Mouse (Mus musculus) forebrain, embryonic 11.5 days (tissue): ENCODE measurements around the gene Nxpe3. TPM values are rescaled to one million over a fixed set of nuclear protein-coding genes. Genes with fewer than 3 reads are reported as not detected.
A peak's percentile ranks its signal among the peaks of the same experiment; 100 is the strongest.

ENCODE experiments used
- ATAC-seq: fragments of 200-750 bp; cut with Nextera tagmentation; replicated peaks from 2 replicates; pipeline ENCODE4 v1.8.0; 2017; ENCODE audit warnings: moderate TSS enrichment; ENCODE audit not compliant: low FRiP score
- DNase-seq: peaks from one replicate; pipeline ENCODE4 v3.0.0-alpha.2; 2017; ENCODE audit warnings: low spot score
- H3K27ac ChIP-seq: fragments of 300-500 bp; sonication (generic); 2 replicates; pipeline ENCODE4 v1.5.1; 2014; ENCODE audit warnings: low read depth, low read length
- H3K27me3 ChIP-seq: fragments of 300-500 bp; sonication (generic); 2 replicates; pipeline ENCODE4 v1.6.1; 2014; ENCODE audit warnings: mild to moderate bottlenecking, low read length, mixed read lengths; ENCODE audit not compliant: control insufficient read depth, insufficient read depth
- H3K36me3 ChIP-seq: fragments of 300-500 bp; sonication (generic); 2 replicates; pipeline ENCODE4 v1.6.1; 2014; ENCODE audit warnings: mild to moderate bottlenecking, low read length, moderate library complexity, mixed read lengths; ENCODE audit not compliant: control insufficient read depth, insufficient read depth
- H3K4me1 ChIP-seq: fragments of 300-500 bp; sonication (generic); replicated peaks from 2 replicates; pipeline ENCODE4 v1.6.1; 2014; ENCODE audit warnings: low read length, mixed read lengths; ENCODE audit not compliant: control insufficient read depth, insufficient read depth
- H3K4me2 ChIP-seq: fragments of 300-500 bp; sonication (generic); 2 replicates; pipeline ENCODE4 v1.6.1; 2014; ENCODE audit warnings: low read depth, mild to moderate bottlenecking, low read length, moderate library complexity, mixed read lengths; ENCODE audit not compliant: severe bottlenecking
- H3K4me3 ChIP-seq: fragments of 300-500 bp; sonication (generic); 2 replicates; pipeline ENCODE4 v1.5.1; 2014; ENCODE audit warnings: low read depth, low read length
- H3K9ac ChIP-seq: fragments of 300-500 bp; sonication (generic); 2 replicates; pipeline ENCODE4 v1.6.1; 2014; ENCODE audit warnings: low read length
- H3K9me3 ChIP-seq: fragments of 300-500 bp; sonication (generic); 2 replicates; pipeline ENCODE4 v1.6.1; 2016; ENCODE audit warnings: low read length, mixed read lengths; ENCODE audit not compliant: control insufficient read depth
- WGBS: fragments of 180-500 bp; shearing (Covaris S2); extraction: QIAGEN DNeasy Blood & Tissue Kit; methylation state at CpG from one replicate; pipeline ENCODE4 v1.1.7; 2014; 5-methylcytosine and 5-hydroxymethylcytosine counted together
- polyA plus RNA-seq: library from polyadenylated mRNA; unstranded; fragments of >200 nt; fragmentation: Nextera tagmentation; extraction: Ambion mirVana; gene quantifications from 2 replicates; pipeline ENCODE4 v1.2.1, GENCODE M21; 2014

The Nxpe3 gene
- polyA plus RNA-seq = 1.00 and 1.2 TPM in 2 replicates

DNA sequence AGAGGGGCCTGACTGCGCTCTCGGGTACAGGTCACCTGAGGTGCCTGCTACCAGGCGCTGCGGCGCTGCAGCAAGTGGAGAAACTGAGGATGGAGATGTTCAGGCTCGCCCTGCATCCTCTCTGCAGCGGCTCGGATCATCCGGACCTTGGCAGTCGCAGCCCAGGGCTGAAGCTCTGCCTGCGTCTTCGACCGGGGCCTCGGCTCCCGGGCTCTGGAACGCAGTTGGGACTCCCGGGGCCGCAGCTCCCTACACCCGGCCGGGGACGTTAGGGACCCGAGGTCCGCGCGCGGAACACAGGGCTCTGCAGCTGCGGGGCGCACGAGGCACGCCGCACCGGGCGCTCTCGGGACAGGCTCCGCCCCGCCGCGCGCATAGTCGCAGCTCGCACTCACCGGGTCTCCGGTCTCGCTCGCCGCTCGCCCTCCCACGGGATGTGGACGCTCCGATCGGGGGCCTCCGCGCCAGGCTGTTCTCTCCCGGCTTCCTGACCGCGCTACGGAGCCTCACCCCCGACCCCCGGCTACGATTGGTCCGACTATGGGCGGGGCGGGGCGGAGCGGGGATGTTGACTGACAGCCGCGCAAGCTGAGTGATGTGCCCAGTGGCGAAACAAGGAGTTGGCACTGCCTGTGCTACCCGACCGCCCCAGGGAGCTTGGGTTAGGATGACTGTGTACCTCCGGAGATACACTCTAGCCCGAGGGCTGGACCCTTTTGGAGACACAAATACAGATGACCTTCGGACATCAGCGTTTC lies at the start of gene Nxpe3:
TSS of gene Nxpe3 (minus strand) at position 393 of the 758 bp plus-strand sequence.
- H3K9me3 ChIP-seq = no peaks in the 10 kb centered on the region
- peak within 1 kb of the TSS; percentile 83 for H3K9ac ChIP-seq
- H3K27me3 ChIP-seq = no peaks in the 10 kb centered on the region
- peak; percentile 97 for ATAC-seq
- H3K4me3 ChIP-seq = peak within 1 kb of the TSS; percentile 68
- H3K4me1 ChIP-seq = 0 out of 2 replicates have a peak, but pooled peaks cover 2% of the 10 kb centered on the region
- peak within 1 kb of the TSS; percentile 49 for H3K4me2 ChIP-seq
- H3K27ac ChIP-seq = peak within 1 kb of the TSS; percentile 63
- DNase-seq = peak; percentile 94
- under 1% methylated on average over 69 of the region's 74 CpGs for WGBS
- no peaks in the 10 kb centered on the region; the same call in 1 of the 2 replicates for H3K36me3 ChIP-seq

DNA sequence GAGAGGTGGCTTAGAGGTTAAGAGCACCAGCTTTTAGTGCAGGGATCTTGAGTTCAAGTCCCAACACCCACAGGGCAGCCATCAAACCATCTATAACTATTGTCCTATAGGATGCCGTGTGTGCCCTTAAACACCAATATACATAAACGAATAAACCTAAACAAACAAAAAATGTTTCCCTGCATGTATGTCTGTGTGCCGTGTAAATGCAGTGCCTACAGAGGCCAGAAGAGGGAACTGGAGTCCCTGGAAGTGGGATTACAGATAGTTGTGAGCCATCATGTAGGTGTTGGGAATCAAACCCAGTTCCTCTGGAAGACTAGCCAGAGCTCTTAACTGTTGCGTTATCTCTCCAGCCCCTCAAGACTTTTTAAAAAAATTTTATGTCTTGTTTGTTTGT lies 45.7 kb upstream of the Nxpe3 start:
- Histone ChIP-seq H3K9me3 (no peaks in the 10 kb centered on the region), H3K9ac (no peak overlapping the region), H3K4me1 (no peaks in the 10 kb centered on the region), H3K4me2 (no peak overlapping the region), H3K27ac (no peak overlapping the region), H3K36me3 (no peaks in the 10 kb centered on the region), H3K27me3 (no peaks in the 10 kb centered on the region), H3K4me3 (no peak overlapping the region)
- 94% methylated on average over 4 of the region's 4 CpGs for WGBS
- no peak for DNase-seq
- ATAC-seq = no peak

DNA sequence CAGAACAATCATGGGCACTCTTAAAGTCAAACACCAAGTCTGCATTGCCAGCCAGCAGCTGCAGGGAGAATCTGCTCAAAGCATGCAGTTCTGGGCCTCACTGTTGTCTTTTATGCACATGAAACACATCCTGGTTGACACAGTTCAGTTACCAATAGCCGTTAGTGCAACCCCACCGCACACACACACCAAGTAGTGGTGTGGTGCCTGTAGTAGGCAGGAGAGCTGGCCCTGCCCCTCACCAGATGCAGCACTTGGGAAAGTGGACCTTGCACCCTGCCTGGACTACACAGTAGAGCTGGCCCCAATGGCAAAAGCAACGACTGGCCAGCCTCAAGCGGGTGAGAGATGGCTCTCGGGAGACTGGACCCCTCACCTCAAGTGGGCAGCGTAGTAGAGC lies 44.6 kb upstream of the Nxpe3 start:
- H3K27ac ChIP-seq = no peak overlapping the region
- no peak overlapping the region for H3K4me2 ChIP-seq
- no peaks in the 10 kb centered on the region for H3K4me1 ChIP-seq
- H3K27me3 ChIP-seq = no peaks in the 10 kb centered on the region
- no peak for ATAC-seq
- DNase-seq = no peak
- no peak overlapping the region for H3K9ac ChIP-seq
- no peaks in the 10 kb centered on the region for H3K36me3 ChIP-seq
- no peaks in the 10 kb centered on the region for H3K9me3 ChIP-seq
- WGBS = 87% methylated on average over 6 of the region's 6 CpGs
- no peak overlapping the region for H3K4me3 ChIP-seq

DNA sequence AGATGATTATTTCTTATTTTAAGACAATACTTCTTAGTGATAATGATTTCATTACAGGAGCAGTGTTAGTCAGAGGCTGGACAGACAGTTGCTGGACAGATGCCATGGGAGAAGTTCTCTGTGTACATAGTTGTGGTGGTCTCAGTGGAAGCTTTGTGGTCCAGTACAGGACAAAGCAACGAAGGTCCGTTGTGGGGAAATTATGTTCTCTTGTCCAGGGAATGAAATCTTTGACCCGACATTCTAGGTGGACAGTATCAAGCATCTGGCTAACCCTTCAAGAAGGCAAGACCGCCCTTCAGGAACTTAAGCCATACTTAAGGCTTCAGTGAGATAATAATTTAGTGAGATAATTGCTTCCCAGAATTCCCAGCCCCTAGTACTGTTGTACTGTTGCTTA lies 43.7 kb upstream of the Nxpe3 start:
- WGBS = 86% methylated on average over 4 of the region's 4 CpGs
- ATAC-seq = no peak
- Histone ChIP-seq H3K9me3 (no peaks in the 10 kb centered on the region), H3K36me3 (no peaks in the 10 kb centered on the region), H3K27ac (no peak overlapping the region), H3K9ac (no peak overlapping the region), H3K4me1 (no peaks in the 10 kb centered on the region), H3K4me3 (no peak overlapping the region), H3K27me3 (no peaks in the 10 kb centered on the region), H3K4me2 (no peak overlapping the region)
- DNase-seq = no peak

DNA sequence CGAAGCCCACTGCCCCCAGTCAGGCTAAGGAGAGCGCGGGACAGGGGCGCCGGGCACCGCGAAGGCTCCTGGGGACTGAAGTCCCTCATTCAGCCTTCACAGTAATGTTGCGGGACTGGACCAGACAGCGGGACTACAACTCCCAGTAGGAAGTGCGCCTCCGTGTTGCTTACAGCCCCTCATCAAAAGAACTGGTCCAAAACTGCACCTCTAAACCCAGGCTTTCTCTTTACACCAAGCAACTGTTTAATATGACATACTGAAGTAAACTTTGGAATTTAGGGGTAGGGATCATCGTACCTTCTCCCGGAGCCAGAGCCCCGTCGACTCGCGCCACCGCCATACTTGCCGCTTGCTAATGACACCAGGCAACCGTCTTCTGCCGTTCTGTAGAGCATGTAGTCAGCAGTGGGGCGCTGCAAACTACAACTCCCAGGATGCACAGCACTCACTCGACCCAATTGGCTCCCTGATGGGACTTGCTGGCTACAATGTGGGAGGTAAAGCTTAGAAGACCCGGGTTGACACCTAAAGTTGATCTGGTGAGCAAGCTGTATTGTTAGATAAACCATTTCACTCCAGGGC lies 39.5 kb upstream of the Nxpe3 start, which contains the start of gene Cep97:
TSS of gene Cep97 (minus strand) at position 403 of the 585 bp plus-strand sequence.
- H3K36me3 ChIP-seq = no peaks in the 10 kb centered on the region
- peak within 1 kb of the TSS; percentile 80 for H3K9ac ChIP-seq
- no peaks in the 10 kb centered on the region for H3K27me3 ChIP-seq
- peak within 1 kb of the TSS; percentile 39; the same call in 1 of the 2 replicates for H3K27ac ChIP-seq
- WGBS = under 1% methylated on average over 24 of the region's 24 CpGs
- peak within 1 kb of the TSS; percentile 65 for H3K4me2 ChIP-seq
- no peaks in the 10 kb centered on the region for H3K9me3 ChIP-seq
- DNase-seq = peak; percentile 92
- no peaks in the 10 kb centered on the region for H3K4me1 ChIP-seq
- peak within 1 kb of the TSS; percentile 75 for H3K4me3 ChIP-seq
- ATAC-seq = peak; percentile 99

DNA sequence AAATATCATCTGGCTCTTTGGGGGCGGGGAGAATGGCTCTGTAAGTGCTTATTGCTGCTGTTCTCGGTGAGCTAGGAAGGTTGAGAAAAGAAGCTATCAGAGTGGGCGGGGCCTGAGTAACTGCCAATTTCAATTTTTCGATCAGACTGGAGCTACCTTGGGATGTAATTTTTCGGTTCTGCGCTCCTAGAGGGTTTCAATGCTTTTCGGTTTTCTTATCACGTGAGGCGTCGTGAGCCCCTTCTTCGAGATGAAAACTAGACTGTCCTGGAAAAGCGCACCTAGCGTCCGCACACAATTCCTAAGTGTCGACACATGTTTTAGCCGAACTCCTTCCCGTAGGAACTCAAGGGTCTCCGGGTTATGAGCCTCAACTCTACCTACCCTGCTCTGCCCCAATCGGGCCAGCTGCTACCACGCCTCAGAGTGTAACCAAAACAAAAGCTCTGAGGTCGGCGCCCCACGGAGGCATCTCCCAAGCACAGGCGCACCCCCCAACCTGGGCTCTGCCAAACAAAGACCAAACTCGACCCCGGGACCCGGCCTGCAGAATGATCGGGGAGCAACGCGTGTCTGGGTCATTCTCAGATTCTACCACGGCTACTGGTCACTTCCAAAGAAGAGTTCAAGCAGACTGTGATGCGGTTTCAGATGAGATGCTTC lies 38.7 kb upstream of the Nxpe3 start:
- peak; percentile 58 for ATAC-seq

DNA sequence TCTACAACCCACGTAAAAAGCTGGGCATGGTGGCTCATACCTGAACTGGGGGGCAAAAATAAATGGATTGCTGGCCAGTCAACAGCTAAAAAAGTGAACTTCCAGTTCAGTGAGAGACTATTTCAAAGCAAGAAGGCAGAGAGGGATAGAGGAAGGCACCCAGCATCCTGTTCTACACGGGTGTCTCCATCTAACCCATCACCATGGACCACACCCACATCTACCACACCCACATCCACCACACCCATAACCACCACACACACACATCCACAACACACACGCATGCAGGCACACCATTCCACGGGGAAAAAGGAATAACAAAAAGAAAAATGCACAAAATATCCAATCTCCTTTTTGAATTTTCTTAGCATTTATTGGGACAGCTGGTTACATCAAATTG lies 28.9 kb upstream of the Nxpe3 start:
- no peak for DNase-seq
- Histone ChIP-seq H3K9ac (no peak overlapping the region), H3K4me1 (no peaks in the 10 kb centered on the region), H3K27ac (no peak overlapping the region), H3K9me3 (no peaks in the 10 kb centered on the region), H3K27me3 (no peaks in the 10 kb centered on the region), H3K4me2 (no peak overlapping the region), H3K36me3 (peaks cover 2% of the 10 kb centered on the region; the same call in 1 of the 2 replicates), H3K4me3 (no peak overlapping the region)
- ATAC-seq = no peak
- WGBS = 92% methylated on average over 4 of the region's 4 CpGs

More for the DNA sequence above, 38.7 kb upstream of the Nxpe3 start:
- under 1% methylated on average over 32 of the region's 32 CpGs for WGBS
- Histone ChIP-seq H3K4me1 (no peaks in the 10 kb centered on the region), H3K9ac (peak overlapping the region; percentile 80), H3K27ac (peak overlapping the region; percentile 39; the same call in 1 of the 2 replicates), H3K4me3 (peak overlapping the region; percentile 75), H3K9me3 (no peaks in the 10 kb centered on the region), H3K4me2 (peak overlapping the region; percentile 65), H3K36me3 (peaks cover 2% of the 10 kb centered on the region; the same call in 1 of the 2 replicates), H3K27me3 (no peaks in the 10 kb centered on the region)
- DNase-seq = peak; percentile 76

DNA sequence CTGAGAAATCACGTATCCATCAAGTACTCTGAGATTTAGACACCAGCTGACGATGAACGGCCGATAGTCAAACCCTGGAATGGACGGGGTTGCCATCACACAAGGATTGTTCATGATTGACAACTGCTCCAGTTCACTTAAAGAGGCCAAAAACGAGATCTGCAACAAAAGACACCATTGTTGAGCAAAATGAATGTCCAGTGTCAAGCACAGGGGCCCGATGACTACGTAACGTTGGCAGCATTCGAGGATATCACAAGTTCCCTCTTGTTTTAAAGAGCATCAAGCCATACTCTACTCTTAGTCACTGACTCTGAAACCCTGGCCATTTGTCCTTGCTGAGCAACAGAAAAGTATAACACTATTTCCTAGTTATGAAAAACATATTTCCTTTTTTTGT lies 27.0 kb upstream of the Nxpe3 start:
- ATAC-seq = no peak

More for the DNA sequence above, 27.0 kb upstream of the Nxpe3 start:
- Histone ChIP-seq H3K36me3 (no peaks in the 10 kb centered on the region; the same call in 1 of the 2 replicates), H3K4me3 (no peak overlapping the region), H3K27ac (no peak overlapping the region), H3K9me3 (no peaks in the 10 kb centered on the region), H3K4me2 (no peak overlapping the region), H3K4me1 (no peaks in the 10 kb centered on the region), H3K9ac (no peak overlapping the region), H3K27me3 (no peaks in the 10 kb centered on the region)
- 91% methylated on average over 10 of the region's 10 CpGs for WGBS
- no peak for DNase-seq
